Mouse (Mus musculus) CH12.LX (cell line): ENCODE data around the gene Ager. TPM values are rescaled to one million over a fixed set of nuclear protein-coding genes. Genes with fewer than 3 reads are reported as not detected.

ENCODE experiments used
- DNase-seq: peaks from one replicate; pipeline ENCODE4 v3.0.0-alpha.2; 2013; ENCODE audit errors: extremely low read depth
- H3K27ac ChIP-seq: 2 replicates; pipeline ENCODE4 v1.5.1; 2012; ENCODE audit warnings: low read depth, mild to moderate bottlenecking, control low read depth, moderate library complexity; ENCODE audit not compliant: insufficient read depth
- H3K27me3 ChIP-seq: replicated peaks from 2 replicates; pipeline ENCODE3; 2012; ENCODE audit warnings: inconsistent platforms
- H3K36me3 ChIP-seq, 2 experiments: replicated peaks in 1 of 2; 2 replicates each; pipeline versions ENCODE3 to v1.6.1; 2012; ENCODE audit warnings: inconsistent platforms in 1 of 2, low read length in 1 of 2, mild to moderate bottlenecking in 1 of 2, mixed read lengths in 1 of 2, moderate library complexity in 1 of 2; ENCODE audit not compliant: control insufficient read depth in 1 of 2, insufficient read depth in 1 of 2
- H3K4me1 ChIP-seq, 2 experiments: 2 replicates each; pipeline ENCODE4 v1.6.1; 2012; ENCODE audit warnings: inconsistent platforms in 1 of 2, moderate library complexity in 1 of 2; ENCODE audit not compliant: insufficient read depth in 2 of 2, control insufficient read depth in 1 of 2
- H3K4me2 ChIP-seq: 2 replicates; pipeline ENCODE4 v1.6.1; 2012; ENCODE audit warnings: low read depth, mild to moderate bottlenecking, control low read depth; ENCODE audit not compliant: poor library complexity, insufficient read depth, severe bottlenecking
- H3K4me3 ChIP-seq, 3 experiments: fragments of 150-350 bp in 1 of 3; sonication (generic) in 1 of 3; replicated peaks in 1 of 3; 2 replicates each; pipeline versions ENCODE3 to v1.5.1; 2011 to 2012; ENCODE audit warnings: low read depth in 2 of 3, low read length in 2 of 3, mild to moderate bottlenecking in 2 of 3, moderate library complexity in 2 of 3, control low read depth in 1 of 3, improper control_type of control experiment in 1 of 3, inconsistent platforms in 1 of 3, mixed read lengths in 1 of 3; ENCODE audit not compliant: poor library complexity in 1 of 3
- H3K79me2 ChIP-seq: replicated peaks from 2 replicates; pipeline ENCODE4 v1.6.1; 2012; ENCODE audit warnings: mild to moderate bottlenecking, moderate library complexity; ENCODE audit not compliant: control insufficient read depth, poor library complexity, insufficient read depth, severe bottlenecking; ENCODE audit errors: extremely low read depth
- H3K9ac ChIP-seq: 2 replicates; pipeline ENCODE4 v1.6.1; 2012; ENCODE audit warnings: low read depth, mild to moderate bottlenecking, control low read depth, moderate library complexity; ENCODE audit not compliant: insufficient read depth
- H3K9me3 ChIP-seq: replicated peaks from 2 replicates; pipeline ENCODE3; 2012; ENCODE audit warnings: low read length, inconsistent platforms, mixed read lengths
- BHLHE40 ChIP-seq: IDR thresholded peaks from 2 replicates; pipeline ENCODE4 v1.6.1; 2011; ENCODE audit warnings: mild to moderate bottlenecking, low read depth, low read length, improper control_type of control experiment
- CHD1 ChIP-seq: IDR thresholded peaks from 2 replicates; pipeline ENCODE4 v1.6.1; 2012; ENCODE audit warnings: low read depth, low read length, improper control_type of control experiment, inconsistent platforms
- CHD2 ChIP-seq: IDR thresholded peaks from 2 replicates; pipeline ENCODE4 v1.6.1; 2011; ENCODE audit warnings: low read length, improper control_type of control experiment
- ELF1 ChIP-seq: IDR thresholded peaks from 2 replicates; pipeline ENCODE4 v1.6.1; 2014; ENCODE audit warnings: low read depth, mild to moderate bottlenecking, inconsistent platforms, low read length, improper control_type of control experiment
- EP300 ChIP-seq: IDR thresholded peaks from 2 replicates; pipeline ENCODE4 v1.6.1; 2011; ENCODE audit warnings: low read length, improper control_type of control experiment
- ETS1 ChIP-seq: conservative IDR thresholded peaks from 2 replicates; pipeline ENCODE4 v1.6.1; 2012; ENCODE audit warnings: low read depth, mild to moderate bottlenecking, inconsistent platforms, low read length, improper control_type of control experiment, moderate library complexity
- GABPA ChIP-seq: IDR thresholded peaks from 2 replicates; pipeline ENCODE4 v1.6.1; 2012; ENCODE audit warnings: low read depth, low read length, improper control_type of control experiment, inconsistent platforms; ENCODE audit not compliant: insufficient replicate concordance
- HCFC1 ChIP-seq: IDR thresholded peaks from 2 replicates; pipeline ENCODE4 v1.6.1; 2012; ENCODE audit warnings: low read depth, mild to moderate bottlenecking, inconsistent platforms, low read length, improper control_type of control experiment
- IRF4 ChIP-seq: IDR thresholded peaks from 2 replicates; pipeline ENCODE4 v1.6.1; 2014; ENCODE audit warnings: low read depth, mild to moderate bottlenecking, inconsistent platforms, low read length, improper control_type of control experiment
- JUN ChIP-seq: IDR thresholded peaks from 2 replicates; pipeline ENCODE4 v1.6.1; 2011; ENCODE audit warnings: low read depth, mild to moderate bottlenecking, low read length, improper control_type of control experiment, moderate library complexity; ENCODE audit not compliant: insufficient read depth
- KAT2A ChIP-seq: IDR thresholded peaks from 2 replicates; pipeline ENCODE4 v1.6.1; 2012; ENCODE audit warnings: low read length, improper control_type of control experiment, inconsistent platforms; ENCODE audit not compliant: insufficient replicate concordance
- MAFK ChIP-seq: IDR thresholded peaks from 2 replicates; pipeline ENCODE4 v1.6.1; 2011; ENCODE audit warnings: low read length, improper control_type of control experiment; ENCODE audit not compliant: insufficient replicate concordance
- MAX ChIP-seq: IDR thresholded peaks from 2 replicates; pipeline ENCODE4 v1.6.1; 2011; ENCODE audit warnings: low read length, improper control_type of control experiment
- MAZ ChIP-seq: IDR thresholded peaks from 2 replicates; pipeline ENCODE4 v1.6.1; 2012; ENCODE audit warnings: low read depth, mild to moderate bottlenecking, inconsistent platforms, low read length, improper control_type of control experiment, moderate library complexity
- MXI1 ChIP-seq: IDR thresholded peaks from 2 replicates; pipeline ENCODE4 v1.6.1; 2011; ENCODE audit warnings: mild to moderate bottlenecking, low read depth, low read length, improper control_type of control experiment
- NELFE ChIP-seq: IDR thresholded peaks from 2 replicates; pipeline ENCODE4 v1.6.1; 2011; ENCODE audit warnings: low read depth, low read length, improper control_type of control experiment
- NRF1 ChIP-seq: IDR thresholded peaks from 2 replicates; pipeline ENCODE4 v1.6.1; 2014; ENCODE audit warnings: low read depth, mild to moderate bottlenecking, inconsistent platforms, low read length, improper control_type of control experiment, moderate library complexity
- POLR2A ChIP-seq: IDR thresholded peaks from 2 replicates; pipeline ENCODE4 v1.6.1; 2011; ENCODE audit warnings: low read depth, mild to moderate bottlenecking, improper control_type of control experiment, low read length
- RAD21 ChIP-seq: IDR thresholded peaks from 2 replicates; pipeline ENCODE4 v1.6.1; 2011; ENCODE audit warnings: low read depth, mild to moderate bottlenecking, low read length, improper control_type of control experiment, moderate library complexity
- RCOR1 ChIP-seq: conservative IDR thresholded peaks from 2 replicates; pipeline ENCODE4 v1.6.1; 2012; ENCODE audit warnings: low read depth, mild to moderate bottlenecking, inconsistent platforms, low read length, improper control_type of control experiment
- SIN3A ChIP-seq: IDR thresholded peaks from 2 replicates; pipeline ENCODE4 v1.6.1; 2012; ENCODE audit warnings: low read length, improper control_type of control experiment, inconsistent platforms
- SMC3 ChIP-seq: IDR thresholded peaks from 2 replicates; pipeline ENCODE4 v1.6.1; 2011; ENCODE audit warnings: low read depth, low read length, improper control_type of control experiment
- TBP ChIP-seq: conservative IDR thresholded peaks from 2 replicates; pipeline ENCODE4 v1.6.1; 2011; ENCODE audit warnings: low read depth, low read length, improper control_type of control experiment
- TCF12 ChIP-seq: IDR thresholded peaks from 2 replicates; pipeline ENCODE4 v1.6.1; 2014; ENCODE audit warnings: low read depth, mild to moderate bottlenecking, inconsistent platforms, low read length, improper control_type of control experiment
- USF1 ChIP-seq: IDR thresholded peaks from 2 replicates; pipeline ENCODE4 v1.6.1; 2014; ENCODE audit warnings: low read depth, mild to moderate bottlenecking, inconsistent platforms, low read length, improper control_type of control experiment
- ZMIZ1 ChIP-seq: IDR thresholded peaks from 2 replicates; pipeline ENCODE4 v1.6.1; 2012; ENCODE audit warnings: low read depth, mild to moderate bottlenecking, inconsistent platforms, low read length, improper control_type of control experiment
- ZNF384 ChIP-seq: IDR thresholded peaks from 2 replicates; pipeline ENCODE4 v1.6.1; 2012; ENCODE audit warnings: low read depth, low read length, improper control_type of control experiment, inconsistent platforms
- dilution Hi-C: fragments of 300-500 bp; cut with MboI; formaldehyde crosslinking; loops from 2 replicates; pipeline ENCODE4 v1.14.3; 2020; ENCODE audit warnings: low sequenced_read_pairs; ENCODE audit not compliant: extremely low pct_unique_long_range_greater_than_20kb, extremely low pct_ligation_motif_present
- in situ Hi-C: fragments of 300-500 bp; cut with MboI; formaldehyde crosslinking; loops from 3 replicates; pipeline ENCODE4 v1.14.3; 2019; ENCODE audit warnings: low sequenced_read_pairs, low pct_ligation_motif_present, low pct_unique_long_range_greater_than_20kb, mixed read lengths
- polyA plus RNA-seq: library from polyadenylated mRNA; unstranded; fragments of >175 nt; gene quantifications from 2 replicates; pipeline ENCODE4 v1.2.1, GENCODE M21; 2012; ENCODE audit warnings: low read depth; ENCODE audit not compliant: insufficient read length
- total RNA-seq, 2 experiments: library from RNA; depleted of rRNA; stranded (reverse); fragments of 300-350 nt in 1 of 2; fragments of >200 nt in 1 of 2; gene quantifications; 2 replicates each; pipeline ENCODE4 v1.2.3; 2012 to 2014

The Ager gene
- total and polyA plus RNA-seq, 3 experiments: 0.55 to 3.5 (median 0.81) TPM

- Histone ChIP-seq H3K9me3 (no peaks in the 10 kb centered on the region), H3K4me3 (no peak overlapping the region), H3K27ac (no peak overlapping the region), H3K27me3 (no peaks in the 10 kb centered on the region), H3K79me2 (peaks cover 10% of the 10 kb centered on the region), H3K9ac (no peak overlapping the region), H3K4me1 (peaks cover 5 to 23% of the 10 kb centered on the region in 2 experiments), H3K36me3 (peaks cover 15 to 33% of the 10 kb centered on the region in 2 experiments), H3K4me2 (no peak overlapping the region)
- in situ Hi-C loops: no loop called here
- dilution Hi-C loops: no loop called here
- DNase-seq: no peak
- TF ChIP-seq MAX (no peak), RCOR1 (no peak), ZMIZ1 (no peak), EP300 (no peak), HCFC1 (no peak), USF1 (no peak), JUN (no peak)
Observed at GRCm38 (mm10) chr17:34601796-34602195, 4.1 kb downstream of the Ager start.

- Histone ChIP-seq H3K27ac (peak within 1 kb of the TSS; percentile 49), H3K4me3 (peak within 1 kb of the TSS; percentile 75 to 97 (median 82)), H3K9ac (peak within 1 kb of the TSS; percentile 91), H3K4me1 (peaks cover 9 to 34% of the 10 kb centered on the region in 2 experiments), H3K4me2 (peak within 1 kb of the TSS; percentile 86), H3K27me3 (no peaks in the 10 kb centered on the region), H3K9me3 (no peaks in the 10 kb centered on the region), H3K79me2 (peaks cover 12% of the 10 kb centered on the region), H3K36me3 (peaks cover 15 to 45% of the 10 kb centered on the region in 2 experiments)
- TF ChIP-seq TBP (peak; percentile 46), KAT2A (peak; percentile 79; the same call in 1 of the 2 replicates), GABPA (no peak; the same call in 1 of the 2 replicates), IRF4 (peak; percentile 18; the same call in 1 of the 2 replicates), ETS1 (no peak), CHD2 (peak; percentile 99), BHLHE40 (peak; percentile 62), ZMIZ1 (no peak), SMC3 (no peak), ZNF384 (peak; percentile 97), CHD1 (no peak), NRF1 (peak; percentile 79), ELF1 (peak; percentile 88), MAX (0 out of 2 replicates have a peak, but pooled peaks have one; percentile 27), RCOR1 (no peak), RAD21 (no peak), MAFK (no peak), TCF12 (peak; percentile 48), POLR2A (peak; percentile 63), HCFC1 (peak; percentile 79), NELFE (peak; percentile 51; the same call in 1 of the 2 replicates), MAZ (peak; percentile 83), MXI1 (peak; percentile 80), SIN3A (peak; percentile 90)
- in situ Hi-C loops: no loop called here
- dilution Hi-C loops: no loop called here
- DNase-seq: peak; percentile 100
Observed at GRCm38 (mm10) chr17:34603375-34604060, 5.9 kb downstream of the Ager start, which contains the start of gene Rnf5. Rnf5 (minus strand) TSS chr17:34603690.
